Mouse (Mus musculus): ENCODE results near the gene Vwa7. TPM values are rescaled to one million over a fixed set of nuclear protein-coding genes. Genes with fewer than 3 reads are reported as not detected.
A peak's percentile ranks its signal among the peaks of the same experiment; 100 is the strongest.
"Not testable (repeated sequence)": the region's sequence is repeated elsewhere in the genome, so short reads cannot be mapped to it uniquely, and the experiment has no call there.

The Vwa7 gene
- polyA plus RNA-seq, 1 experiment from 2014 or later = 0.36 TPM

GRCm38 (mm10) chr17:34979631-34980030, 36.7 kb upstream of the Vwa7 start:
- H3K36me3 ChIP-seq (ENCODE audit: control insufficient read depth, insufficient read depth, low read length) = no peaks in the 10 kb centered on the region
- no peak for ATAC-seq (ENCODE audit: low FRiP score)

GRCm38 (mm10) chr17:34980655-34981054, 35.7 kb upstream of the Vwa7 start:
- H3K4me2 ChIP-seq (replicated peaks; ENCODE audit: low read depth, low read length) = peak overlapping the region; percentile 88
- H3K36me3 ChIP-seq (ENCODE audit: control insufficient read depth, insufficient read depth, low read length) = peaks cover under 1% of the 10 kb centered on the region; the same call in 1 of the 2 replicates
- peak overlapping the region; percentile 54; the same call in 1 of the 2 replicates for H3K9ac ChIP-seq (ENCODE audit: low read depth, low read length)
- peaks cover 4% of the 10 kb centered on the region for H3K4me1 ChIP-seq (replicated peaks; ENCODE audit: control insufficient read depth, insufficient read depth, low read length)
- no peaks in the 10 kb centered on the region for H3K9me3 ChIP-seq (ENCODE audit: control insufficient read depth, low read length)
- WGBS = 16% methylated on average over 2 of the region's 2 CpGs
- DNase-seq (ENCODE audit: low spot score) = peak; percentile 37
- no peak for ATAC-seq (ENCODE audit: low FRiP score)
- no peaks in the 10 kb centered on the region for H3K27me3 ChIP-seq (ENCODE audit: control insufficient read depth, insufficient read depth, low read length)
- peak overlapping the region; percentile 60 for H3K4me3 ChIP-seq (ENCODE audit: low read depth, low read length)
- H3K27ac ChIP-seq (ENCODE audit: low read depth, low read length) = peak overlapping the region; percentile 61

More at GRCm38 (mm10) chr17:34979631-34980030, 36.7 kb upstream of the Vwa7 start:
- H3K27ac ChIP-seq (ENCODE audit: low read depth, low read length) = no peak overlapping the region
- H3K4me3 ChIP-seq (ENCODE audit: low read depth, low read length) = no peak overlapping the region
- H3K4me1 ChIP-seq (replicated peaks; ENCODE audit: control insufficient read depth, insufficient read depth, low read length) = peaks cover 4% of the 10 kb centered on the region
- no peaks in the 10 kb centered on the region for H3K27me3 ChIP-seq (ENCODE audit: control insufficient read depth, insufficient read depth, low read length)
- no peak for DNase-seq (ENCODE audit: low spot score)
- no peak overlapping the region for H3K9ac ChIP-seq (ENCODE audit: low read depth, low read length)
- 95% methylated on average over 4 of the region's 4 CpGs for WGBS
- no peaks in the 10 kb centered on the region for H3K9me3 ChIP-seq (ENCODE audit: control insufficient read depth, low read length)
- H3K4me2 ChIP-seq (replicated peaks; ENCODE audit: low read depth, low read length) = no peak overlapping the region

GRCm38 (mm10) chr17:34981690-34982180, 34.6 kb upstream of the Vwa7 start, which contains the start of gene Lsm2:
Gene Lsm2 (plus strand): TSS chr17:34981862.
- H3K4me2 ChIP-seq (replicated peaks; ENCODE audit: low read depth, low read length) = peak within 1 kb of the TSS; percentile 88
- peak; percentile 93 for DNase-seq (ENCODE audit: low spot score)
- H3K9ac ChIP-seq (ENCODE audit: low read depth, low read length) = peak within 1 kb of the TSS; percentile 94
- H3K4me1 ChIP-seq (replicated peaks; ENCODE audit: control insufficient read depth, insufficient read depth, low read length) = peaks cover 4% of the 10 kb centered on the region
- ATAC-seq (ENCODE audit: low FRiP score) = peak; percentile 91
- WGBS = under 1% methylated on average over 58 of the region's 58 CpGs
- peak within 1 kb of the TSS; percentile 60 for H3K4me3 ChIP-seq (ENCODE audit: low read depth, low read length)
- H3K27me3 ChIP-seq (ENCODE audit: control insufficient read depth, insufficient read depth, low read length) = no peaks in the 10 kb centered on the region
- peak within 1 kb of the TSS; percentile 96 for H3K27ac ChIP-seq (ENCODE audit: low read depth, low read length)
- H3K9me3 ChIP-seq (ENCODE audit: control insufficient read depth, low read length) = no peaks in the 10 kb centered on the region
- H3K36me3 ChIP-seq (ENCODE audit: control insufficient read depth, insufficient read depth, low read length) = peaks cover 4% of the 10 kb centered on the region

- peak overlapping the region; percentile 88 for H3K4me2 ChIP-seq (replicated peaks; ENCODE audit: low read depth, low read length)
- DNase-seq (ENCODE audit: low spot score) (no peak), ATAC-seq (ENCODE audit: low FRiP score) (peak; percentile 36)
- under 1% methylated on average over 15 of the region's 15 CpGs for WGBS
- no peaks in the 10 kb centered on the region for H3K27me3 ChIP-seq (ENCODE audit: control insufficient read depth, insufficient read depth, low read length)
- peak overlapping the region; percentile 94 for H3K9ac ChIP-seq (ENCODE audit: low read depth, low read length)
- H3K9me3 ChIP-seq (ENCODE audit: control insufficient read depth, low read length) = no peaks in the 10 kb centered on the region
- peaks cover 4% of the 10 kb centered on the region for H3K4me1 ChIP-seq (replicated peaks; ENCODE audit: control insufficient read depth, insufficient read depth, low read length)
- H3K36me3 ChIP-seq (ENCODE audit: control insufficient read depth, insufficient read depth, low read length) = peaks cover 4% of the 10 kb centered on the region
- H3K27ac ChIP-seq (ENCODE audit: low read depth, low read length) = peak overlapping the region; percentile 96; the same call in 1 of the 2 replicates
- peak overlapping the region; percentile 60 for H3K4me3 ChIP-seq (ENCODE audit: low read depth, low read length)
Observed at GRCm38 (mm10) chr17:34982328-34982727, 34.1 kb upstream of the Vwa7 start.

GRCm38 (mm10) chr17:34984218-34984617, 32.2 kb upstream of the Vwa7 start:
- Histone ChIP-seq H3K9ac (ENCODE audit: low read depth, low read length) (no peak overlapping the region), H3K4me1 (replicated peaks; ENCODE audit: control insufficient read depth, insufficient read depth, low read length) (peaks cover 4% of the 10 kb centered on the region), H3K9me3 (ENCODE audit: control insufficient read depth, low read length) (no peaks in the 10 kb centered on the region), H3K27me3 (ENCODE audit: control insufficient read depth, insufficient read depth, low read length) (no peaks in the 10 kb centered on the region), H3K4me3 (ENCODE audit: low read depth, low read length) (no peak overlapping the region), H3K27ac (ENCODE audit: low read depth, low read length) (no peak overlapping the region), H3K4me2 (replicated peaks; ENCODE audit: low read depth, low read length) (no peak overlapping the region), H3K36me3 (ENCODE audit: control insufficient read depth, insufficient read depth, low read length) (peaks cover 4% of the 10 kb centered on the region)
- DNase-seq (ENCODE audit: low spot score) (peak; percentile 20), ATAC-seq (ENCODE audit: low FRiP score) (no peak)
- WGBS = 83% methylated on average over 2 of the region's 2 CpGs

- H3K9ac ChIP-seq (ENCODE audit: low read depth, low read length) = no peak overlapping the region
- no peak overlapping the region for H3K27ac ChIP-seq (ENCODE audit: low read depth, low read length)
- no peaks in the 10 kb centered on the region for H3K27me3 ChIP-seq (ENCODE audit: control insufficient read depth, insufficient read depth, low read length)
- no peak overlapping the region for H3K4me2 ChIP-seq (replicated peaks; ENCODE audit: low read depth, low read length)
- DNase-seq (ENCODE audit: low spot score) (no peak), ATAC-seq (ENCODE audit: low FRiP score) (no peak)
- 0 out of 2 replicates have a peak, but pooled peaks cover 2% of the 10 kb centered on the region for H3K36me3 ChIP-seq (ENCODE audit: control insufficient read depth, insufficient read depth, low read length)
- no peak overlapping the region for H3K4me3 ChIP-seq (ENCODE audit: low read depth, low read length)
- H3K4me1 ChIP-seq (replicated peaks; ENCODE audit: control insufficient read depth, insufficient read depth, low read length) = no peaks in the 10 kb centered on the region
- no peaks in the 10 kb centered on the region for H3K9me3 ChIP-seq (ENCODE audit: control insufficient read depth, low read length)
Observed at GRCm38 (mm10) chr17:34994751-34995150, 21.6 kb upstream of the Vwa7 start.

GRCm38 (mm10) chr17:34995192-34995591, 21.2 kb upstream of the Vwa7 start:
- H3K4me1 ChIP-seq (replicated peaks; ENCODE audit: control insufficient read depth, insufficient read depth, low read length); H3K27ac ChIP-seq (ENCODE audit: low read depth, low read length); H3K4me2 ChIP-seq (replicated peaks; ENCODE audit: low read depth, low read length); DNase-seq (ENCODE audit: low spot score); H3K27me3 ChIP-seq (ENCODE audit: control insufficient read depth, insufficient read depth, low read length); ATAC-seq (ENCODE audit: low FRiP score); H3K9me3 ChIP-seq (ENCODE audit: control insufficient read depth, low read length); H3K4me3 ChIP-seq (ENCODE audit: low read depth, low read length); H3K36me3 ChIP-seq (ENCODE audit: control insufficient read depth, insufficient read depth, low read length); H3K9ac ChIP-seq (ENCODE audit: low read depth, low read length): not testable (repeated sequence)
- WGBS = 97% methylated on average over 4 of the region's 4 CpGs

GRCm38 (mm10) chr17:34995927-34996326, 20.5 kb upstream of the Vwa7 start:
- not testable (repeated sequence) for H3K9me3 ChIP-seq (ENCODE audit: control insufficient read depth, low read length); H3K27me3 ChIP-seq (ENCODE audit: control insufficient read depth, insufficient read depth, low read length); H3K4me3 ChIP-seq (ENCODE audit: low read depth, low read length); H3K9ac ChIP-seq (ENCODE audit: low read depth, low read length); DNase-seq (ENCODE audit: low spot score); H3K27ac ChIP-seq (ENCODE audit: low read depth, low read length); H3K36me3 ChIP-seq (ENCODE audit: control insufficient read depth, insufficient read depth, low read length); ATAC-seq (ENCODE audit: low FRiP score); H3K4me2 ChIP-seq (replicated peaks; ENCODE audit: low read depth, low read length); H3K4me1 ChIP-seq (replicated peaks; ENCODE audit: control insufficient read depth, insufficient read depth, low read length)
- 95% methylated on average over 4 of the region's 4 CpGs for WGBS

GRCm38 (mm10) chr17:34996411-34997141, 19.8 kb upstream of the Vwa7 start:
- H3K4me3 ChIP-seq (ENCODE audit: low read depth, low read length) = no peak overlapping the region
- H3K4me2 ChIP-seq (replicated peaks; ENCODE audit: low read depth, low read length) = no peak overlapping the region
- H3K9ac ChIP-seq (ENCODE audit: low read depth, low read length) = no peak overlapping the region
- no peaks in the 10 kb centered on the region for H3K9me3 ChIP-seq (ENCODE audit: control insufficient read depth, low read length)
- H3K27me3 ChIP-seq (ENCODE audit: control insufficient read depth, insufficient read depth, low read length) = no peaks in the 10 kb centered on the region
- no peaks in the 10 kb centered on the region for H3K4me1 ChIP-seq (replicated peaks; ENCODE audit: control insufficient read depth, insufficient read depth, low read length)
- 84% methylated on average over 12 of the region's 14 CpGs for WGBS
- ATAC-seq (ENCODE audit: low FRiP score) = no peak
- H3K27ac ChIP-seq (ENCODE audit: low read depth, low read length) = no peak overlapping the region
- H3K36me3 ChIP-seq (ENCODE audit: control insufficient read depth, insufficient read depth, low read length) = no peaks in the 10 kb centered on the region
- no peak for DNase-seq (ENCODE audit: low spot score)

Data from hindbrain, embryonic 11.5 days (tissue).